Mouse (Mus musculus) sigmoid colon, adult 10 weeks (tissue): Measurements from ENCODE around the gene Nme7. TPM values are rescaled to one million over a fixed set of nuclear protein-coding genes. Genes with fewer than 3 reads are reported as not detected.

Source experiments
- polyA plus RNA-seq: library from polyadenylated mRNA; stranded (reverse); fragments of 350-450 nt; fragmentation: Illumina TruSeq; extraction: RNeasy Lipid Tissue Mini Kit (QIAGEN cat#74804); gene quantifications from one replicate; pipeline ENCODE4 v1.2.3, GENCODE M21; 2014; ENCODE audit warnings: low read depth, low replicate concordance

Nme7 gene
- 14.4 TPM for polyA plus RNA-seq

DNA sequence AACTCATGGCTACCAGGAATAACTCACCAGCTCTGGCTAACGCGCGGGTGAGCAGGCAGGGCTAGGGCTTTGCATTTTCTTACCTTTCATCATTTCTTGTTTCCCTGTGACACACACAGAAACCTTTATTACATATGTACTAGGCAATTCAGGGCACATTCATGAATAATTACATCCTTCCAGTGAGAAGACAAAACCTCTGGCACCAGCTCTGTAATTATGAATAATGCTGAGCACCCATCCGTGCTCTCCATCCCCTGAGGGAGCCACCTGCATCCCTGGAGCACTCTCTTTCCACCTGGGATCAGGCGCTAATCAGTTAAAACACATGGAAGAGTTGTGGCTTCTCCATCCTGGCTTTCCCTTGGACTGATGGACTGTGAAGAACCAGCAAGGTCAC is at the start of gene Nme7:
Gene Nme7, plus strand, starts transcription at position 301 of the 400 bp plus-strand sequence.

DNA sequence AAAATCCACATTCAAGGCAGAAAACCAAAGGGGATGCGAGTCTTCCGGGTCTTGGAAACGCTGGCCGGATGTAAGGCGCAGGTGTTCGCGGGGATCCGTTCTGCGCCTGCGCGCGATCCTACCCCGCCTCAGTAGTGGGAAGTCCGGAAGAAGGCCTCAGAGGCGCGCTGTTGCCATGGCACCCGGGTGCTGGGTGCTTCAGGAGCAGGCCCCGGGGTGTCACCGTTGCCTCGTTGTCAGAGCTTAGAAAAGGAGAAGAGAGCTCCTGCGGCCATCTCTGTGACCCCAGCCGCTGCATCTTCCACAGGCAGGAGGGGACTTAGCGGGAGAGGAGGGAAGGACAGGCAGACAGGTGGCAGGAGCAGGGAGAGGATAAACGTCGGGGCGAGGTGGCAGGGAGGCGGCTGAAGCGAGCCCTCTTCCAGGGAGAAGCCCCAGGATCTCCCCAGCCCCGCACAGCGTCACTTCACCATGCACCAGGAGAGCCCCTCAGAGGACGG is 28.4 kb upstream of the Nme7 start, which contains the start of gene Ccdc181:
Gene Ccdc181, plus strand, starts transcription at position 131 of the 500 bp plus-strand sequence.

DNA sequence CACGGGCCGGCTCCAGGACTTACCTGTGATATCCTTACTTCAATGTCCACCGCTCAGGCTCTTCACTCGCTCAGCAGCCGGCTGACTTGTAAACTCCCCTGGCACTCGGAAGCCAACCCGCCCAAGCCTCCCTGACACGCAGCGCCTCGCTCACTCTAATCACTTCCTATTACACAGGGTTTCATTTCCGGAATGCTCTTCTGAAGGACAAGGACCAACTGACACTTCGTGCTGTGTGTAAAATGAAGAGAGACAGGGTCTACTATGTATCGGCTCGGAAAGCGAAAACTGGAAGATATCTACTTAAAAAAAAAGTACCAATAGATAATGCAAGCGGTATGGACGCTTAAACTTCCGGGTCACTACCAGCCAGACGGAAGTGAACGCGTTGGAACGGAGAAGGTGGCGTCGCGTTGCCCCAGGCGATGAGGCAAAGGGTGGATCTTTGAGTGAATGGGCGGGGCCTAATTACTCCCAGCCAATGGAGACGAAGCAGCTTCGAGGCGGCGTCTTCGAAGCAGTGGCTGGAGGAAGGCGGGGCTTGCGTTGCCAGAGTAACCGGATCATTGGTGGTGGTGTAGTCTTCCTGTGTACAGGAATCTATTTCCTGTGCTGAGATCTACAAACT is 3.3 kb downstream of the Nme7 start, which contains the start of gene Blzf1:
Gene Blzf1, minus strand, starts transcription at position 366 of the 628 bp plus-strand sequence.

GRCm38 (mm10) chr1:164458245-164458613 is 154.3 kb downstream of the Nme7 start, which contains the start of gene Atp1b1:
Gene Atp1b1 (minus strand): TSS chr1:164458355.

Other genes with a start within 250 kb of the Nme7 start
- 21.8 TPM for gene Sell, start 242.1 kb upstream of the Nme7 start, polyA plus RNA-seq
- gene Selp, start 188.9 kb upstream of the Nme7 start, polyA plus RNA-seq = 3.8 TPM
- gene F5, start 152.3 kb upstream of the Nme7 start, polyA plus RNA-seq = 3.7 TPM
- gene Slc19a2, start 55.1 kb upstream of the Nme7 start, polyA plus RNA-seq = 18.2 TPM
- gene Ccdc181, start 28.5 kb upstream of the Nme7 start, polyA plus RNA-seq = 30.1 TPM
- 37.6 TPM for gene Blzf1, start 3.4 kb downstream of the Nme7 start, polyA plus RNA-seq
- 2,864 TPM for gene Atp1b1, start 154.2 kb downstream of the Nme7 start, polyA plus RNA-seq